Mouse (Mus musculus): ENCODE data around the gene Unc79.

Gene Unc79

GRCm38 (mm10) chr12:103209581-103209980 lies 260.9 kb downstream of the Unc79 start:
- DNase-seq, result no peak

- no peak for DNase-seq
Observed at GRCm38 (mm10) chr12:103211078-103211477, 262.4 kb downstream of the Unc79 start.

GRCm38 (mm10) chr12:103213591-103213990 lies 264.9 kb downstream of the Unc79 start:
- DNase-seq, result no peak

- no peak for DNase-seq
Observed at GRCm38 (mm10) chr12:103214270-103214669, 265.6 kb downstream of the Unc79 start.

GRCm38 (mm10) chr12:103214797-103215196 lies 266.1 kb downstream of the Unc79 start:
- DNase-seq, result no peak

GRCm38 (mm10) chr12:103215877-103216610 lies 267.4 kb downstream of the Unc79 start:
- DNase-seq, result no peak

- DNase-seq, result no peak
Observed at GRCm38 (mm10) chr12:103223671-103224070, 275.0 kb downstream of the Unc79 start.

- no peak for DNase-seq
Observed at GRCm38 (mm10) chr12:103226121-103226520, 277.5 kb downstream of the Unc79 start.

GRCm38 (mm10) chr12:103229058-103229457 lies 280.4 kb downstream of the Unc79 start:
- DNase-seq, result no peak

Data from lung, adult 18-20 months (tissue).